Mouse (Mus musculus) adrenal gland (tissue): ENCODE data around the gene Ak2.

Experiments used
- intact Hi-C: fragments of 180-260 bp; cut with DNase I; formaldehyde crosslinking; loops from one replicate; pipeline ENCODE4 v1.15.1; 2025

Ak2 gene

DNA sequence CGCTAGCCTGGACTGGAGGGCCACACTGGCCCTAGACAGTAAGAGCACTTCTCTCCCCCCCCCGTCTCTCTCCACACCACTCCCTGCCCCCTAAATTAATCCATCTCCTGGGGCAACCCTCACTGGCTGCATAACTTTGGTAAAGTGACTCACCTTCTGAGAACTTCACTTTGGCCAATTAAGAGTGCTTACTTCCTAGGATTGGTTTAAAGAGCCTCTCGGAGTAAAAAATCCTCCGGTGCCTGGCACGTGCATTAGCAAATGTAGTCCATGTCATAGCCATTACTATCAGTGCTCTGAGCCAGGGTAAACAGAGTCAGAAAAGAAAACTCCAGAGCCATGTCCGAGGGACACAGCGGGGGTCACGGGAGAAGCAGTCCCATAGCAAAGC, 21.3 kb upstream of the Ak2 start:
- intact Hi-C loops: loop anchor here (10.0 kb wide), 1 partner anchor 214 kb away; the partner anchor contains the start of genes S100pbp and Yars

- intact Hi-C loops: loop anchor here (1.0 to 10.0 kb wide), 3 partner anchors 111 to 214 kb away; partner anchors contain the start of genes S100pbp and Yars
These were observed 20.6 kb upstream of the Ak2 start for GRCm38 (mm10) chr4:128971065-128971694.

GRCm38 (mm10) chr4:128974677-128975076, 17.1 kb upstream of the Ak2 start:
- intact Hi-C loops: loop anchor here (10.0 kb wide), 1 partner anchor 210 kb away; the partner anchor contains the start of genes S100pbp and Yars

GRCm38 (mm10) chr4:128976577-128976976, 15.2 kb upstream of the Ak2 start:
- intact Hi-C loops: loop anchor here (10.0 kb wide), 1 partner anchor 208 kb away; the partner anchor contains the start of genes S100pbp and Yars

DNA sequence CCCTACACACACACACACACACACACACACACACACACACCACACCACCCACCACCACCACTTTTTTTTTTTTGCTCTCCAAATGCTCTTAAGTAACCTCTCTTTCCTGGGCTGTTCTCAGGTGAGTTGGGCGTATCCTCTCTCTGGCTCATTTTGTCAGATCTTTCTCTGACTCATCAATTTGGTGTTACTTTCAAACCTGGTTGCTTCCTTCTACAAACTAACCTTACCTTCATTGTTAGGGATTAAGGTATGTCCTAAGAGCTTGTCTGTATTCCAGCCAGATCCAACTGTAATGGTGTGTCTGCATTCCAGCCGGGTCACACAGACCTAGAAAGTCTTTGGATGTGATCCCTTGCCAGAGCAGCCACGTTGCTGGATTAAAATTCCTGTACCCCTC, 14.5 kb upstream of the Ak2 start:
- intact Hi-C loops: loop anchor here (10.0 kb wide), 1 partner anchor 208 kb away; the partner anchor contains the start of genes S100pbp and Yars

GRCm38 (mm10) chr4:128978634-128979033, 13.1 kb upstream of the Ak2 start:
- intact Hi-C loops: loop anchor here (10.0 kb wide), 1 partner anchor 206 kb away; the partner anchor contains the start of genes S100pbp and Yars

- intact Hi-C loops: no loop called here
These were observed 10.6 kb upstream of the Ak2 start for GRCm38 (mm10) chr4:128980890-128981832.

GRCm38 (mm10) chr4:128981833-128982180, 10.0 kb upstream of the Ak2 start:
- intact Hi-C loops: no loop called here

GRCm38 (mm10) chr4:128983151-128983550, 8.6 kb upstream of the Ak2 start:
- intact Hi-C loops: no loop called here

- intact Hi-C loops: no loop called here
These were observed 8.1 kb upstream of the Ak2 start for GRCm38 (mm10) chr4:128983656-128984055.

GRCm38 (mm10) chr4:128984600-128984999, 7.2 kb upstream of the Ak2 start:
- intact Hi-C loops: no loop called here

DNA sequence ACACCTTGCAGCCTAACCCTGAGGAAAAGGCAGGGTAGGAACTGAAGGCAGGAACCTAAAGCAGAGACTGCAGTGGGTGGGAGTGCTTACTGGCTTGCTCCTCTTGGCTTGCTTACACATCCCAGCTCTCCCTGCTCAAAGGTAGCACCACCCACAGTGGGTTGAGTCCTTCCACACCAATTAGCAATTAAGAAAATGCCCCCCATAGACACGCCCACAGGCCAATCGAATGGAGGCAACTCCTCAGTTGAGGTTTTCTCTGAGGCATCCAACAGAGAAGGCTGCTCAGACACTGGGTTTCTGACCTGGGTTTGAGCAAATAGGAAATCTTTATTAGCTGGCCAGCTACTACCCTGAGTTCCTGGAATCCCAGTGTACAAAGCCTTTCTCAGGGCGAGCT, 2.8 kb upstream of the Ak2 start:
- intact Hi-C loops: no loop called here

GRCm38 (mm10) chr4:128989678-128990077, 2.1 kb upstream of the Ak2 start:
- intact Hi-C loops: loop anchor here (5.0 kb wide), 1 partner anchor 68 kb away; the partner anchor contains the start of gene Rnf19b

DNA sequence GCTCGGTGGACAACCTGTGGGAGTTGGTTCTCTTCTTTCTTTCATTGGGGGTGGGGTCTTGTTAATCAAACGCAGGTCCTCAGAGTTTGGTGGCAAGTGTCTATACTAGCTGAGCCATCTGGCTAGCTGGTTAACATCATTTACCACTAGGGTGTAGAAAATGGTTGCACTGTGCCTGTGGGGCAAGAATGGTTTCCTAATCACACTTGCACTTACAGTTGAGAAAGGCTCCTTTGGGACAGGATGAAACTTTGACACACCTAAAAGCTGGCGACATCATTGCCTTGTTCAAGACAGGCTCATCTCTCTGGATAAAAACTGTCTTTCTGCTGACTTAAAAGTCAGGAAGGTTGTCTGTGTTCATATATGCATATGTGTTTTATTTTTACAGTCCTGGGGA, 418 bp downstream of the Ak2 start:
- intact Hi-C loops: loop anchor here (5.0 kb wide), 1 partner anchor 65 kb away; the partner anchor contains the start of gene Rnf19b

DNA sequence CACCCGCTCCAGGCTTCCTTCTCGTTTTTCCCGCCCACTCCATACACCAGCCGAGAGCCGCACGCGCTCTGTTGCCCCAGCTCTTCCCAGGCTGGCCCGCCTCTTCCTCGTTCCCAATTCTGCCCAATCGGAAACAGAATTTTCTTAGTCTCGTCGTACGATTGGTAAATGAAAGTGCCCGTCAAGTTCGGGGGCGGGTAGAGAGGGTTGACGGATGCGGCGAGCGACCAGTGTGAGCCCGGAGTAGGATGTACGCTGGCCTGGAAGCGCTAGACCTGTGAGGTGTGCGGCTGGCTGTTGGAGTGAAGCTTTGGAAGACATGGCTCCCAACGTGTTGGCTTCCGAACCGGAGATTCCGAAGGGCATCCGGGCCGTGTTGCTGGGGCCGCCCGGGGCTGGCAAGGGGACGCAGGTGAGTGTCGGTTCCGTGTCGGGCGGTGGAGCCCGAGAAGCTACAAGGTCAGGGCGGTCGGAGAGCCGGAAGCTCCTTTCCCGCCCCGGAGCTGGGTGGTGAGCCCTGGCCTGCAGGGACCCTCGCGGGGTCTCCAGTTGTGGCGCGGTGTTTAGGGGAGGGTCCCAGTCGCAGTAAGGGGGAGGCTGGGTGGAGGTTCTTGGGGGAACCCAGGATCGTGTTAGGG, 1.4 kb downstream of the Ak2 start:
- intact Hi-C loops: loop anchor here (5.0 kb wide), 1 partner anchor 64 kb away; the partner anchor contains the start of gene Rnf19b

DNA sequence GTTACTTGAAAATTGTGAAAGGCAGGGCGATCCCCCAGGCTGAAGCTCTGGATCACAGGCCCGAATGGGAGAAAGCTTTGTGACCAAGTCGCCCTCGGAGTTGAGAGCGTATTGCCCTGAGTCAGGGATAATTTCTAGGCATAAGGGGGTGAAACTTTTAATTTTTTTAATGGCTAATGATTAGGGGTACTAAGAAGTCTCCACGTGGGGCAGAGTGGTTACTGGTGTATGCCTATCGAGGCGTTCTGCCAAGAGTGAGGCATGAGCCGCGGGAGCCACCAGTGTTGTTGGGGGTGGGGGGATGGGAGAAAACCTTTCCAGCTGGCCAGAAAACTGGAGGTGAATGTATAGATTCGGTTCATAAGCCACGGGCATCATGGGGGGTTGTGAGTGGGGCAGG, 1.9 kb downstream of the Ak2 start:
- intact Hi-C loops: loop anchor here (5.0 kb wide), 1 partner anchor 64 kb away; the partner anchor contains the start of gene Rnf19b

DNA sequence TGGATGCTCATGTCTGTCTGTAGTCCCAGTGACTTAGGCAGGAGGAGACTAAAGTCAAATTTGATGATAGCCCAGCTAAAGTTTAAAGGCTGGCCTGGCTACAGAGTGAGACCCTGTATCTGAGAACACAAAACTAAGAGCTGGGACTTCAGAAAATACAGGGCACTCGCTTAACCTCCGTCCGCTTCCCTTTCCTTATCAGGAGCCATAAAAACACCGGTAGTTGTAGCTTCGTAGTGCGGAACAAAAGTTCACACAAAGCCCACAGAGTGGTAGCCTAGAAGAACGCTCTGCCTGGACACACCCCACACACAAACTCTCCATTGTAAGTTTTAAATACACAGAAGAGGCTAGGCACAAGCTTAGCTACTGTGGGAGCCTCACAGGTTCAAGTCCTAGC, 3.5 kb downstream of the Ak2 start:
- intact Hi-C loops: no loop called here

DNA sequence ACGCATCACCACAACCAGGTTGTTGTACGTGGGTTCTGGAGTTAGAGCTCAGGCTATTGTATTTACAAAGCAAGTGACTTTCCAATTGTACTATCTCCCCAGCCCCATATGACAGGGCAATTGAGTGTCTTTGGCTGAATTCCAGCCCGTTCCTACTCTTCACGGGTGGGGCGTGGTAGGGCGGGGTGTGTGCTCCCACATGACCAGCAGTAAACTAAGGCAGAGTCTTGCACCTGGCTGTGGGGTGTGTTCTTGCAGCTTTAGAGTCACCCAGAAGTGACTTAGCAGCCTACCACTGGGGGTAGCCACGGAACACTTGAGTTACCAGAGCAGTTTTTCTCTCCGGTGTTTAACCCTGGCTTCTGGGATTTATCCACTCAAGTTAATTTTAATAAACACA, 5.5 kb downstream of the Ak2 start:
- intact Hi-C loops: no loop called here

- intact Hi-C loops: no loop called here
These were observed 6.6 kb downstream of the Ak2 start for GRCm38 (mm10) chr4:128998401-128998800.

- intact Hi-C loops: no loop called here
These were observed 9.0 kb downstream of the Ak2 start for GRCm38 (mm10) chr4:129000786-129001185.

DNA sequence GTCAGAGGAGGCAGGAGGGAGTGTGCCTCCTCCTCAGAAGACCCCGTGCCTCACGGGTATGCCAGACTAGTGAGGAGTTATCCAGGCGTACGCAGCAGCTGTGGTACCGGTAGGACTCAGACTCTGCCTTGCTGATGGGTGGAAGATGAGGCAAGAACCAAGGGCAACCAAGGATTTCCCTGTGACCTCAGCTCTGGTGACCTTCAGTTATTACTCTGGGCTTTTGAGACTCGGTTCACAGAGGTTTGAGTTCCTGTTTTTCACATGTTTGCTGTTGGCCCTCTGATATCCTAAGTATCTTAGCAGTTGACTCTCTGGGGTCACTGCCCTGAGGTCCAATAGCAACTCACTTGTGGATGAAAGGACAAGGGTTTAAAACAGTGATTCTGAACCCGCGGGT, 12.0 kb downstream of the Ak2 start:
- intact Hi-C loops: no loop called here
